Mouse (Mus musculus) heart, embryonic 15.5 days (tissue): ENCODE measurements at regions not wholly inside any gene's neighbourhood (a gene's known extent, or its start where the extent isn't known, plus 50 kb on each side); places are given as distances from the start of the nearest gene placed in this dataset.

ENCODE experiments used
- ATAC-seq: fragments of 200-750 bp; cut with Nextera tagmentation; replicated peaks from 2 replicates; pipeline ENCODE4 v1.8.0; 2017; ENCODE audit warnings: low read depth, moderate TSS enrichment; ENCODE audit not compliant: insufficient number of reproducible peaks, insufficient read depth, low FRiP score
- H3K27ac ChIP-seq: fragments of 300-500 bp; sonication (generic); 2 replicates; pipeline ENCODE4 v1.5.1; 2015; ENCODE audit warnings: mild to moderate bottlenecking, inconsistent platforms
- H3K27me3 ChIP-seq: fragments of 300-500 bp; sonication (generic); 2 replicates; pipeline ENCODE4 v1.6.1; 2015; ENCODE audit warnings: inconsistent platforms
- H3K36me3 ChIP-seq: fragments of 300-500 bp; sonication (generic); 2 replicates; pipeline ENCODE4 v1.6.1; 2015; ENCODE audit warnings: mild to moderate bottlenecking, inconsistent platforms
- H3K4me1 ChIP-seq: fragments of 300-500 bp; sonication (generic); replicated peaks from 2 replicates; pipeline ENCODE4 v1.6.1; 2015; ENCODE audit warnings: inconsistent platforms
- H3K4me2 ChIP-seq: fragments of 300-500 bp; sonication (generic); 2 replicates; pipeline ENCODE4 v1.6.1; 2015; ENCODE audit warnings: inconsistent platforms, mild to moderate bottlenecking, moderate library complexity
- H3K4me3 ChIP-seq: fragments of 300-500 bp; sonication (generic); 2 replicates; pipeline ENCODE4 v1.5.1; 2015; ENCODE audit warnings: mild to moderate bottlenecking, inconsistent platforms
- H3K9ac ChIP-seq: fragments of 300-500 bp; sonication (generic); 2 replicates; pipeline ENCODE4 v1.6.1; 2015; ENCODE audit warnings: mild to moderate bottlenecking, inconsistent platforms
- H3K9me3 ChIP-seq: fragments of 300-500 bp; sonication (generic); replicated peaks from 2 replicates; pipeline ENCODE4 v1.6.1; 2016; ENCODE audit warnings: inconsistent platforms
- WGBS: fragments of 180-500 bp; shearing (Covaris S2); methylation state at CpG from one replicate; pipeline ENCODE4 v1.1.7; 2015; ENCODE audit warnings: mixed read lengths; 5-methylcytosine and 5-hydroxymethylcytosine counted together

DNA sequence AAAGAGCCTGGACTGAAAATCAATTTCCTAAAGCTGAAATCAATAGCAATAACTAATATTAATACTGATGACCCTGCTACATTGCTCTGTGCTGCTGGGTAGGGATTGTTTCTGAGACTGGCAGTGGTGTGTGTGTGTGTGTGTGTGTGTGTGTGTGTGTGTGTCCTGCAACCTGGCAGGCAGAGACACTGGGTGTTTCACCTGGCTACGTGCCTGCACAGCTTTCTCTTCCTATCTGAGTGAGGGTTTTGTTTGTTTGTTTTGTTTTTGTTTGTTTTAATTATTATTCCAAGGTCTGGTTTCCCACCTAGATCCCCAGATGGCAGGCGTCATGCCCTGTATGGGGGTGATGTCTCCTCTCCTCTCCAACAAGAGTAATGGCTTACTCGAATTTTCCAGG lies 54.5 kb upstream of the Rxra start:
- no peak overlapping the region for H3K27ac ChIP-seq
- H3K27me3 ChIP-seq, result peaks cover 3% of the 10 kb centered on the region; the same call in 1 of the 2 replicates
- no peaks in the 10 kb centered on the region for H3K4me1 ChIP-seq
- no peak overlapping the region for H3K4me2 ChIP-seq
- H3K9me3 ChIP-seq, result no peaks in the 10 kb centered on the region
- no peak overlapping the region for H3K9ac ChIP-seq
- 75% methylated on average over 3 of the region's 3 CpGs for WGBS
- H3K4me3 ChIP-seq, result no peak overlapping the region
- ATAC-seq, result no peak
- H3K36me3 ChIP-seq, result no peaks in the 10 kb centered on the region

DNA sequence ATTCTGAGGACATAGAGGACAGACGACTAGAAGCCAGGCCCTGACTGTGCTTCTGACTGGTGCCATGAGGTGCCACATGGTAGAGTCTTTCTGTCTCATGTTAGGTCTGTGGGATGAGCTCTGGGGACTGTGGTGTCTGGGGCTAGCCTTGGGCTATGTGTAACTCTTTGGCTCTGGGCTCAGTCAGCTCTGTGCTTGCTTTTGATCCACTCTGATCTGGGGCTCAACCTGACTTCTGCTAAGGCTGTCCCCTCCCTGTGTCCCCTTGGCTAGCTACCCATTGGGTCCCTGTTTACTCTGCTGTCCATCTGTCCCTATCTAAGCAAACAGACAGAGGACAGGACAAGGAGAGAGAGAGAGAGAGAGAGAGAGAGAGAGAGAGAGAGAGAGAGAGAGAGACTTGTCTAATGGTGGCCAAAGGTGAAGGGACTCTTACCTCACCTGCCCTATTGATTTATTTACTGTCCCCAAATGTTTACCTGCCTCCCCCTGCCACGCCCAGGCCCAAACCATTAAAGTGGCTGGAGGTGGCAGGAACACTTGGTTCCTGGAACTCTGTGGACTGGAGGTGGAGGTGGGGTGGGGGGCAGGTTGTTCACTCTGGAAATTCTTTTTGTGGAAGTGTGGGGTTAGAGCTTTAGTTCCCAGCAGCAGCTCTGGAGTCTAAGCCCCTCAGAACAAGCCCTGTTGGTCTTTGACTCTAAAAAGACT lies 51.4 kb upstream of the Rxra start:
- H3K27ac ChIP-seq, result no peak overlapping the region
- H3K36me3 ChIP-seq, result no peaks in the 10 kb centered on the region
- H3K4me2 ChIP-seq, result no peak overlapping the region
- H3K4me3 ChIP-seq, result no peak overlapping the region
- WGBS, result 72% methylated on average over 2 of the region's 2 CpGs
- no peaks in the 10 kb centered on the region for H3K4me1 ChIP-seq
- H3K27me3 ChIP-seq, result peaks cover 3% of the 10 kb centered on the region; the same call in 1 of the 2 replicates
- no peak for ATAC-seq
- H3K9me3 ChIP-seq, result no peaks in the 10 kb centered on the region
- no peak overlapping the region for H3K9ac ChIP-seq
